Mouse (Mus musculus): ENCODE measurements at regions not wholly inside any gene's neighbourhood (a gene's known extent, or its start where the extent isn't known, plus 50 kb on each side); places are given as distances from the start of the nearest gene placed in this dataset.
"Not testable (repeated sequence)": the region's sequence is repeated elsewhere in the genome, so short reads cannot be mapped to it uniquely, and the experiment has no call there.

DNA sequence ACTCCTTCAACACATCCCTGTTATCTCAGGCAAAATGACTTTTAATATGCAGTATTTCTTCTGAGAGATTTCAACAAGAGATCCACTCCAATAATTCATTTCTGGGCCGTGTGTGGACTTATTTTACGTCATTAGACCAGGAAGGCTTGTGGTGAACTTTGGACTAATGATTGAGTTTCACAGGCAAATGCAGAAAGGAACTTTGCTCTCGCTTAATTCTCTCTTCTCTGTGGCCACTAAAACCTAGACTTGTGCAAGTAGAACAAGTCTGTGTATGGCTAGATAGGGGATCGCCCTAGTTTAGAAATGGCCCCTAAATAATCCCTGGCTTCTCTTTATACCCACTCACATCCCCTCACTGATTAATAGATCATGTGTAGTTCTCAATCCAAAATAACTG is 50.6 kb upstream of the Ppp1r12a start:
- intact Hi-C loops (cut with DNase I): no loop called here
- no peak for DNase-seq (ENCODE audit: extremely low spot score in 1 of 2, low spot score in 2 of 2)

- intact Hi-C loops (cut with DNase I): no loop called here
- DNase-seq (ENCODE audit: extremely low spot score in 1 of 2, low spot score in 2 of 2): no peak
These were observed 51.1 kb upstream of the Ppp1r12a start for GRCm38 (mm10) chr10:108110891-108111290.

DNA sequence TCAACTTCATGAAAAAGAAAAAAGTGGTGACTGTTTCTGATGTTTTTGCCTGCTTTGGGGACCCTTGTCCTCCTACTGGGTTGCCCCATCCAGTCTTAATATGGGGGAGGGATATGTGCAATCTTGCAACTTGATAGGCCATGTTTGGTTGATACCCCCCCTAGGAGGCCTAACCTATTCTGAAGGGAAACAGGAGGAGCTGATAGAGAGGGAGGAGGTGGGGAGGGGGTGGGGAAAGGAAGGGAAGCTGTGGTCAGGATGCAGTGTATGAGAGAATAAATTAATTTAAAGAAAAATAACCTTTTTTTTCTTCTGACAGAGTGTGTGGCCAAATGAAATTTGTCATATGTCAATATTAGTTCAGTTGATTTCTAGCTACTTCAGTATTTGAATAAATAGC is 51.8 kb upstream of the Ppp1r12a start:
- no peak for DNase-seq (ENCODE audit: extremely low spot score in 1 of 2, low spot score in 2 of 2)

GRCm38 (mm10) chr10:108108500-108108899 is 53.5 kb upstream of the Ppp1r12a start:
- intact Hi-C loops (cut with DNase I): not testable (repeated sequence)

More for the DNA sequence above, 51.8 kb upstream of the Ppp1r12a start:
- intact Hi-C loops (cut with DNase I): no loop called here

GRCm38 (mm10) chr10:108101521-108101920 is 60.5 kb upstream of the Ppp1r12a start:
- intact Hi-C loops (cut with DNase I): no loop called here
- no peak for DNase-seq (ENCODE audit: extremely low spot score in 1 of 2, low spot score in 2 of 2)

More at GRCm38 (mm10) chr10:108108500-108108899, 53.5 kb upstream of the Ppp1r12a start:
- DNase-seq (ENCODE audit: extremely low spot score in 1 of 2, low spot score in 2 of 2): not testable (repeated sequence)

GRCm38 (mm10) chr10:108093043-108093442 is 69.0 kb upstream of the Ppp1r12a start:
- no peak for DNase-seq (ENCODE audit: extremely low spot score in 1 of 2, low spot score in 2 of 2)
- intact Hi-C loops (cut with DNase I): no loop called here

DNA sequence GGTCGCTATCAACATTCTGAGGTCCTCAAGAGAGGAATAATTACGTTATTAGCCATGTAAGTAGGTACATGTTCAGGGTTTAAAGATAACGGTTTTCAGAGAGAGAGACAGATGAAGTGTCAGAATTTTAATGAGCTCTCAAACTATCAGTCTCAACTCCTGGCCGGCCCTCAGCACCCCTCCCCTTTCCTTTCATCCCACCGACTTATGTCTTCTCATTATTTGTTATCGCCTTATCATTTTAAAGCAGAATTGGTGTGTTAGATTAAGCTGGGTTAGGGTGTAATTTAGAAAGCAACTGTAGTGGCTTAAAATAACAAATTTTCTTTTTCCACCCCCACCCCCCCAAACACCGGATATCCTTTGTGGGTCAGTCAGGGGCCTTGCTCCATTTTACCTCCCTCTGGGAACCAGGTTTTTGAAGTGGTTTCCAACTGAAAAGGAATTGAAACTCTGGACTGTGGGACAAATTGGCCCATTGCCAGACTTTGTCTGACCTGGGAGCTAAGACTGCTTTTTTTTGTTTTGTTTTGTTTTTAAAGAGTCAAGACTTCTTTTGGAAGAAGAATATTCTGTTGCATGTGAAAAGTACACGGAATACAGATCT is 72.5 kb upstream of the Ppp1r12a start:
- intact Hi-C loops (cut with DNase I): loop anchor here (2.0 kb wide), 1 partner anchor 73 kb away; the partner anchor contains the start of gene Ppp1r12a
- DNase-seq (ENCODE audit: extremely low spot score in 1 of 2, low spot score in 2 of 2): peak; percentile 32 to 79

GRCm38 (mm10) chr10:108088883-108089282 is 73.1 kb upstream of the Ppp1r12a start:
- peak; percentile 30 to 55 for DNase-seq (ENCODE audit: extremely low spot score in 1 of 2, low spot score in 2 of 2)
- intact Hi-C loops (cut with DNase I): loop anchor here (2.0 kb wide), 1 partner anchor 74 kb away; the partner anchor contains the start of gene Ppp1r12a

GRCm38 (mm10) chr10:108088209-108088608 is 73.8 kb upstream of the Ppp1r12a start:
- intact Hi-C loops (cut with DNase I): loop anchor here (2.0 kb wide), 1 partner anchor 75 kb away; the partner anchor contains the start of gene Ppp1r12a
- DNase-seq (ENCODE audit: extremely low spot score in 1 of 2, low spot score in 2 of 2): peak in 1 of 2 experiments; percentile 19

GRCm38 (mm10) chr10:108083220-108083619 is 78.8 kb upstream of the Ppp1r12a start:
- intact Hi-C loops (cut with DNase I): no loop called here
- DNase-seq (ENCODE audit: extremely low spot score in 1 of 2, low spot score in 2 of 2): no peak

- no peak for DNase-seq (ENCODE audit: extremely low spot score in 1 of 2, low spot score in 2 of 2)
- intact Hi-C loops (cut with DNase I): loop anchor here (10.0 kb wide), 1 partner anchor 140 kb away; no protein-coding TSS in a partner anchor
These were observed 86.8 kb upstream of the Ppp1r12a start for GRCm38 (mm10) chr10:108075144-108075543.

- intact Hi-C loops (cut with DNase I): loop anchor here (10.0 kb wide), 1 partner anchor 139 kb away; no protein-coding TSS in a partner anchor
- DNase-seq (ENCODE audit: extremely low spot score in 1 of 2, low spot score in 2 of 2): no peak
These were observed 88.2 kb upstream of the Ppp1r12a start for GRCm38 (mm10) chr10:108073828-108074227.

DNA sequence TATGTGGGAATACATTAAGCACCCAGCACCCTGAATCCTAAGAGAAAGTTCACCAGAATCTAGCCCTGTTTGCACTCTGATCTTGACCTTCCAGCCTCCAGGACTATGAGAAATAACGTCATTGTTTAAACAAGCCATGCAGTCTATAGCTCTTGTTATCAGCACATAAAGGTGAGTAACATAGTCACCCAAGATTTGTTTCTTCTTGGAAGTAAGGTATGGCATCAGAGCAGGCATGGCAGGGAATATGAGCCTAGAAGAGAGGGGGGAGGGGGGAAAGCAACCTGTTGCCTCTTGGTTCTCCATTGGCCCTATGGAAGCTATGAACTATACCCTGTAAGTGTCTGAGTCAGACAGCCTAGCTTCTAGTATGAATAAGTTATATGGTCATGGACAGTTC is 89.8 kb upstream of the Ppp1r12a start:
- no peak for DNase-seq (ENCODE audit: extremely low spot score in 1 of 2, low spot score in 2 of 2)
- intact Hi-C loops (cut with DNase I): loop anchor here (10.0 kb wide), 1 partner anchor 137 kb away; no protein-coding TSS in a partner anchor

DNA sequence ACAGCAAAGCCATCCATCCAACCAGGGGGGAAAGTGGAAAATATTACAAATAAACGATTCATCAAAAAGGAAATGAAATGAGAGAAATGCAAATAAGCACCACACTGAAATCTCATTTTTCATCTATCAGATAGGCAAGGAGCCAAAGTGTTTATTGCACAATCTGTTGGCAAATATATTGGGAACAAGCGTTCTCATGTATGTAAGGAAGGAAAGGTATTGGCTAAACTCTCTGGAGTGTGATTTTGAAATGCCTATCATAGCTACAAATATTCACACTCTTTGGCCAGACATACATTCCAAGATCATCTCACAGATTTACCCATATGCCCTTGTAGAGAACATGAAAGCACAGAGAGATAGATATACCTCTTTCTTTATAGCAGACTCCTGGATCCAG is 90.6 kb upstream of the Ppp1r12a start:
- no peak for DNase-seq (ENCODE audit: extremely low spot score in 1 of 2, low spot score in 2 of 2)
- intact Hi-C loops (cut with DNase I): loop anchor here (10.0 kb wide), 1 partner anchor 137 kb away; no protein-coding TSS in a partner anchor

DNA sequence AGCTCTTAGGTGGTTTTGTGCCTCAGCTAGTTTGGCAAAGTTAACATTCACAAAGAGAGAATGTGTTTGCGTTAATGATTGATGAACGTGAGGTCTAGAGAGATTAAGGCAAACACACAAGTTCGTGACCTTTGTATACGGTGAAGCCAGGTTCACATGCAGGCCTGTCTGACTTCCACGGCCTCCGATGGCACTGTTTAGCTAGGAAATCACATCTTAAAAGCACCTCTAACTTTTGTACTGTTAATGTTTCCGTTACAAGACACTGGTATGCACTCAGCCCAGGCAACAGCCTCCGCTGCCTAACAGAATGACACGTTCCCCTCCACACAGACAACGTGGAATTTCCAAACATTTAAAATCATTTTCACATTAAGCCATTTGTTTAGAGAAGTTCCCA is 94.3 kb upstream of the Ppp1r12a start:
- DNase-seq (ENCODE audit: extremely low spot score in 1 of 2, low spot score in 2 of 2): no peak
- intact Hi-C loops (cut with DNase I): no loop called here

- no peak for DNase-seq (ENCODE audit: extremely low spot score in 1 of 2, low spot score in 2 of 2)
- intact Hi-C loops (cut with DNase I): no loop called here
These were observed 95.8 kb upstream of the Ppp1r12a start for GRCm38 (mm10) chr10:108066241-108066640.

- DNase-seq (ENCODE audit: extremely low spot score in 1 of 2, low spot score in 2 of 2): no peak
- intact Hi-C loops (cut with DNase I): no loop called here
These were observed 100.1 kb upstream of the Ppp1r12a start for GRCm38 (mm10) chr10:108061813-108062435.

GRCm38 (mm10) chr10:108060554-108060953 is 101.4 kb upstream of the Ppp1r12a start:
- intact Hi-C loops (cut with DNase I): no loop called here
- DNase-seq (ENCODE audit: extremely low spot score in 1 of 2, low spot score in 2 of 2): no peak

- no peak for DNase-seq (ENCODE audit: extremely low spot score in 1 of 2, low spot score in 2 of 2)
- intact Hi-C loops (cut with DNase I): no loop called here
These were observed 110.4 kb upstream of the Ppp1r12a start for GRCm38 (mm10) chr10:108051637-108052036.

- intact Hi-C loops (cut with DNase I): no loop called here
- no peak for DNase-seq (ENCODE audit: extremely low spot score in 1 of 2, low spot score in 2 of 2)
These were observed 113.6 kb upstream of the Ppp1r12a start for GRCm38 (mm10) chr10:108048426-108048825.
